Mouse (Mus musculus) liver, embryonic 14.5 days (tissue): ENCODE measurements around the gene Lrrc8a.

Experiments
- CTCF ChIP-seq: IDR thresholded peaks from 2 replicates; pipeline ENCODE4 v1.5.1; 2016; ENCODE audit warnings: antibody characterized with exemption, low read depth, control low read depth
- EP300 ChIP-seq: IDR thresholded peaks from 2 replicates; pipeline ENCODE4 v1.6.1; 2016; ENCODE audit warnings: antibody characterized with exemption, low read depth

- no peak for TF ChIP-seq CTCF
- no peak for TF ChIP-seq EP300
Measured at GRCm38 (mm10) chr2:30255631-30256395, 18.3 kb downstream of the Lrrc8a start.
